Mouse (Mus musculus): Measurements from ENCODE around the gene Por. TPM values are rescaled to one million over a fixed set of nuclear protein-coding genes. Genes with fewer than 3 reads are reported as not detected.

The Por gene
- polyA plus RNA-seq, 1 experiment from 2014 or later, result 52.6 TPM

Small RNAs within 50 kb of the gene (microRNA-seq; reads per million reads assigned to microRNA genes)
- not detected for gene Mir7034

Other genes starting within 250 kb of the Por start
- gene Hip1, start 124.9 kb upstream of the Por start, polyA plus RNA-seq (2015; fragmentation: Nextera tagmentation; extraction: Ambion mirVana), result 20.3 and 23.5 TPM in 2 replicates
- not detected in 2 replicates for gene Ccl26, start 106.5 kb upstream of the Por start, polyA plus RNA-seq (2015; fragmentation: Nextera tagmentation; extraction: Ambion mirVana)
- 4.4 and 7.3 TPM in 2 replicates for gene Ccl24, start 97.0 kb upstream of the Por start, polyA plus RNA-seq (2015; fragmentation: Nextera tagmentation; extraction: Ambion mirVana)
- gene Rhbdd2, start 37.4 kb upstream of the Por start, polyA plus RNA-seq (2015; fragmentation: Nextera tagmentation; extraction: Ambion mirVana), result 30.3 and 32.2 TPM in 2 replicates
- 36.3 and 37.4 TPM in 2 replicates for gene Tmem120a, start 74.4 kb downstream of the Por start, polyA plus RNA-seq (2015; fragmentation: Nextera tagmentation; extraction: Ambion mirVana)
- 0.15 and 0.56 TPM in 2 replicates for gene Styxl1, start 108.4 kb downstream of the Por start, polyA plus RNA-seq (2015; fragmentation: Nextera tagmentation; extraction: Ambion mirVana)
- gene Mdh2, start 108.4 kb downstream of the Por start, polyA plus RNA-seq (2015; fragmentation: Nextera tagmentation; extraction: Ambion mirVana), result 1,315 and 1,333 TPM in 2 replicates
- 0.07 and 0.09 TPM in 2 replicates for gene Srrm3, start 136.9 kb downstream of the Por start, polyA plus RNA-seq (2015; fragmentation: Nextera tagmentation; extraction: Ambion mirVana)
- 794 and 965 TPM in 2 replicates for gene Hspb1, start 217.9 kb downstream of the Por start, polyA plus RNA-seq (2015; fragmentation: Nextera tagmentation; extraction: Ambion mirVana)

Data from heart, embryonic 16.5 days (tissue).